Mouse (Mus musculus) lung, adult 2 months (tissue): ENCODE results near the gene Maml1.

Source experiments
- CTCF ChIP-seq: fragments of 200-500 bp; IDR thresholded peaks from 2 replicates; pipeline ENCODE4 v1.5.1; 2011; ENCODE audit warnings: mild to moderate bottlenecking, low read length, control low read depth; ENCODE audit not compliant: insufficient read depth
- POLR2A ChIP-seq: fragments of 200-500 bp; IDR thresholded peaks from 2 replicates; pipeline ENCODE4 v1.6.1; 2011; ENCODE audit warnings: low read depth, mild to moderate bottlenecking, control low read depth, low read length, borderline replicate concordance; ENCODE audit errors: extremely low read depth

GRCm38 (mm10) chr11:50233993-50234392 is 58.1 kb downstream of the Maml1 start:
- TF ChIP-seq POLR2A (no peak), CTCF (no peak)
